8 mouse cellular contexts compared by ENCODE assay signal in genomic region chr5:23431948-23432707, GRCm38 (mm10). TPM values are rescaled to one million over a fixed set of nuclear protein-coding genes. Genes with fewer than 3 reads are reported as not detected.
A peak's percentile ranks its signal among the peaks of the same experiment; 100 is the strongest.
DNase-seq lines count a peak whose midpoint lies in the region; ATAC-seq and TF ChIP-seq lines count a peak whose summit lies in the region.

No protein-coding gene starts in this region.

- peak overlapping the region; percentile 100 for H3K27ac ChIP-seq in heart, embryonic 12.5 days (ENCODE audit: poor library complexity, severe bottlenecking)
- H3K27ac ChIP-seq in forebrain, embryonic 13.5 days: peak overlapping the region; percentile 100
- peak overlapping the region; percentile 100 for H3K27ac ChIP-seq in liver, embryonic 15.5 days (replicated peaks)

- no peak for TF ChIP-seq CTCF in E14TG2a.4 (conservative IDR thresholded peaks at IDR 0.05; ENCODE audit: low read length)

- peak overlapping the region; percentile 96 for H3K9ac ChIP-seq in heart, embryonic 12.5 days
- H3K9ac ChIP-seq in forebrain, embryonic 13.5 days: peak overlapping the region; percentile 98
- H3K9ac ChIP-seq in liver, embryonic 15.5 days: peak overlapping the region; percentile 98

- intact Hi-C loops in heart, postnatal 25 days (cut with DNase I): no loop called here

- no peaks in the 10 kb centered on the region for H3K27me3 ChIP-seq in heart, embryonic 12.5 days (replicated peaks)
- H3K27me3 ChIP-seq in E14TG2a.4 (ENCODE audit: insufficient read depth, low read length): no peaks in the 10 kb centered on the region
- H3K27me3 ChIP-seq in forebrain, embryonic 13.5 days: no peaks in the 10 kb centered on the region
- H3K27me3 ChIP-seq in liver, embryonic 15.5 days: no peaks in the 10 kb centered on the region

- no peak for ATAC-seq in heart, embryonic 12.5 days (ENCODE audit: insufficient number of reproducible peaks, low FRiP score)
- no peak for ATAC-seq in forebrain, embryonic 13.5 days
- no peak for ATAC-seq in liver, embryonic 15.5 days (ENCODE audit: insufficient read depth)

- H3K9me3 ChIP-seq in heart, embryonic 12.5 days (replicated peaks): no peaks in the 10 kb centered on the region
- H3K9me3 ChIP-seq in E14TG2a.4 (ENCODE audit: low read length): no peaks in the 10 kb centered on the region
- no peaks in the 10 kb centered on the region for H3K9me3 ChIP-seq in forebrain, embryonic 13.5 days (replicated peaks)
- no peaks in the 10 kb centered on the region for H3K9me3 ChIP-seq in liver, embryonic 15.5 days (replicated peaks)

- peak overlapping the region; percentile 80 for H3K4me3 ChIP-seq in heart, embryonic 12.5 days
- peak overlapping the region; percentile 96 for H3K4me3 ChIP-seq in E14TG2a.4 (replicated peaks; ENCODE audit: low read length)
- peak overlapping the region; percentile 98 for H3K4me3 ChIP-seq in forebrain, embryonic 13.5 days
- H3K4me3 ChIP-seq in liver, embryonic 15.5 days (replicated peaks): peak overlapping the region; percentile 97

- H3K4me1 ChIP-seq in heart, embryonic 12.5 days (replicated peaks): peaks cover 18% of the 10 kb centered on the region
- peaks cover 61% of the 10 kb centered on the region for H3K4me1 ChIP-seq in E14TG2a.4 (replicated peaks; ENCODE audit: low read depth, low read length)
- peaks cover 47% of the 10 kb centered on the region for H3K4me1 ChIP-seq in forebrain, embryonic 13.5 days
- peaks cover 44% of the 10 kb centered on the region for H3K4me1 ChIP-seq in liver, embryonic 15.5 days (replicated peaks)

- DNase-seq in heart, postnatal 25 days (ENCODE audit: low spot score): no peak
- no peak for DNase-seq in gastrocnemius, adult 8-10 months (ENCODE audit: low spot score in 2 of 2)
- no peak for DNase-seq in thymus, postnatal 25 days
- DNase-seq in cerebellum, postnatal 25 days: no peak

- 3% methylated on average over 10 of the region's 10 CpGs for WGBS in heart, embryonic 12.5 days
- WGBS in forebrain, embryonic 13.5 days: 2% methylated on average over 10 of the region's 10 CpGs
- under 1% methylated on average over 10 of the region's 10 CpGs for WGBS in liver, embryonic 15.5 days (ENCODE audit: insufficient replicate concordance)

- peak overlapping the region; percentile 82 for H3K4me2 ChIP-seq in heart, embryonic 12.5 days
- H3K4me2 ChIP-seq in forebrain, embryonic 13.5 days: peak overlapping the region; percentile 87
- peak overlapping the region; percentile 88 for H3K4me2 ChIP-seq in liver, embryonic 15.5 days

- H3K36me3 ChIP-seq in heart, embryonic 12.5 days: peaks cover 5% of the 10 kb centered on the region
- H3K36me3 ChIP-seq in E14TG2a.4 (ENCODE audit: insufficient read depth, low read length): peaks cover 29% of the 10 kb centered on the region
- H3K36me3 ChIP-seq in forebrain, embryonic 13.5 days (ENCODE audit: poor library complexity, severe bottlenecking): no peaks in the 10 kb centered on the region
- H3K36me3 ChIP-seq in liver, embryonic 15.5 days (replicated peaks): peaks cover 5% of the 10 kb centered on the region

RNA-seq across cellular contexts. Expression of gene Kmt2e, which starts 2.1 kb away (rescaled TPM):
- polyA plus RNA-seq in heart, embryonic 12.5 days (2016; fragmentation: Nextera tagmentation; extraction: Ambion mirVana): 69.2 and 73.6 TPM in 2 replicates
- 10 to 100 TPM; 40.0 to 52.3 TPM for total RNA-seq in heart, postnatal 25 days (2021)
- polyA plus RNA-seq in forebrain, embryonic 13.5 days (2015; fragmentation: Nextera tagmentation; extraction: Ambion mirVana): 165 and 170 TPM in 2 replicates
- 34.3 and 34.9 TPM in 2 replicates for polyA plus RNA-seq in liver, embryonic 15.5 days (2015; fragmentation: Nextera tagmentation; extraction: Ambion mirVana)
- 10 to 100 TPM; 23.9 to 33.7 (median 28.2) TPM for total RNA-seq in gastrocnemius, adult 8-10 months (2022)
